Mouse (Mus musculus): ENCODE data around the gene Pank1.

Gene Pank1

GRCm38 (mm10) chr19:34879624-34880023 is 369 bp upstream of the Pank1 start:
- DNase-seq (ENCODE audit: low spot score): no peak

DNA sequence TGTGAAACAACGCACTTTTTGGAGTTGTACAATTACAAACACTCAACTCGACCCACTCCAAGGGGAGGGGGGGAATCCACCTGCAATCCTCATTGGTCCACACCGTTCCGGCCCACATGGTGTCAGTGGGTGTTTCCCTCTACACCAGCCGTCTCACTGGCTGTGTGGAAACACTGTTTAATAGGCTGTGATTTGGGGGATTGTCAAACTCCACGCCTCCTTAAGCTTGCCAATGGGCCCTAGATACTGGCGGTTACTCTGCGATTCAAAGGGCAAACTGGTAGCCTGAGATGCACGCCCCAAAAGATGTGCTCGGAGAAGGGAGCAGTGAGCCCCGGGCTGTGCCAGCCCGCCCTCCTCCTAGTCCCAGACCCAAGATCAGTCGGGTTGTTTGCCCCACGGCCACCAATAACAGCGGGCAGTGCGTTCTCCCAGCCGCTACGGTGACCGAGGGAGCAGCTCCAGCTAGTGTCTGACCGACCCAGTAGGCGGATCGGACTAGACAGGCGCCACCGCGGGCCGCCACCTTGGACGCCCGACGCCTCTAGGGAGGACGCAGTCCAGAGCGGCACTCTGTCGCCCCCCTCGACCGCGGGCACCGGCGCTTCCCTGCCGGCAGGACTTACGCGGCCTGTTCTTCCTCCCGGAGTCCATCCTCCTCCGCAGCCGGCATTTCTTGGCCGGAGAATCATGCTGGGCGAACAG is 1.2 kb downstream of the Pank1 start:
- peak; percentile 80 for DNase-seq (ENCODE audit: low spot score)

DNA sequence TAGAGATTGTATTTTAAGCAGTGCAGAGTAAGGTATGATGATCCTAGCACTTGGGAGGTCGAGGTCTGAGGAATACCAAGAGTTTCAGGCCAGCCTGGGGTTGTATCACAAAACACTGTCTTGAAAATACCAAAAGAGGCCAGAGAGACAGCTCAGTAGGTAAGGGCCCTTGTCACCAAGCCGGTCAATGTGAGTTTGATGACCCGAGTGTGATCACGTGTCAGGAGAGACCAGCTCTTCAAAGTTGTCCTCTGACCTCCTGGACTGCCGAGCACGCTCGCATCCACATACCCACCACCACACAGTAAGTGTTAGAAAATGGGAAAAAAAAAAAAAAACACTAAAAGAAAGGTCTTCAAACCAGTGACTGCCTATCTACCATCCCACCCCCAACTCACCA is 2.6 kb downstream of the Pank1 start:
- DNase-seq (ENCODE audit: low spot score): no peak

GRCm38 (mm10) chr19:34869375-34869774 is 9.9 kb downstream of the Pank1 start:
- DNase-seq (ENCODE audit: low spot score): no peak

GRCm38 (mm10) chr19:34868093-34868741 is 11.0 kb downstream of the Pank1 start:
- DNase-seq (ENCODE audit: low spot score): no peak

GRCm38 (mm10) chr19:34863737-34864136 is 15.5 kb downstream of the Pank1 start:
- no peak for DNase-seq (ENCODE audit: low spot score)

- DNase-seq (ENCODE audit: low spot score): no peak
These were observed 23.1 kb downstream of the Pank1 start for GRCm38 (mm10) chr19:34856021-34856651.

DNA sequence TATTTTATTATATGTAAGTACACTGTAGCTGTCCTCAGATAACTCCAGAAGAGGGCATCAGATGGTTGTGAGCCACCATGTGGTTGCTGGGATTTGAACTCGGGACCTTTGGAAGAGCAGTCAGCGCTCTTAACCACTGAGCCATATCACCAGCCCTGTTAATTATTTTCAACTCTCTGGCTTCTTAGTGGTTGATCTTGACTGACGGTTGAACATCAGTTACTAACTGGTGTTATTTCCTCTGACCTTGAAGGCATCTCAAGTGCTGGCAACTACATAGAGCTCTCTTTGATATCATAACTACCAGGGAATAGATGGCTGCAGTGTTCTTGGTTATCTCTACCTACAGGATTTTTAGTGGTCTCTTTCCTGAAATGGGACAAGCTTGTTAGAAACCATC is 28.1 kb downstream of the Pank1 start:
- no peak for DNase-seq (ENCODE audit: low spot score)

DNA sequence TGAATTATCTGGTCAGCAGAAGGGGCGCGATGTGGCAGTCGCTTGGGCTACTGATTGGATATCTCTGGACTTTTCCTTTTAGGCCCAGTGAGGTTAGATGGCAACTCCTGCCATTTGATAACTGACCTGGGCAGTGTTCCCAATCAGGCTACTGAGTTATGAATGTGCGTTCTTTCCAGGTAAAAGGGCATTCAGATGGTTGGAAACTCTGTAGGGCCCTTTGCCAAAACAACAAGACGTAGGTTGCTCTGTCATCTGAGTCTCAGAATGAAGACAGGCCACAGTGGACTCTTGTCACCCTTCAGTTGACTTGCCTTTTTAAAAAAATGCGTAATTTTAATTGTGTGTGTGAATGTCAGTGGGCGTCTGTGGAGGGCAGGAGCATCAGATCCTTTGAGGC is 29.8 kb downstream of the Pank1 start:
- no peak for DNase-seq (ENCODE audit: low spot score)

GRCm38 (mm10) chr19:34848164-34848563 is 31.1 kb downstream of the Pank1 start:
- DNase-seq (ENCODE audit: low spot score): no peak

DNA sequence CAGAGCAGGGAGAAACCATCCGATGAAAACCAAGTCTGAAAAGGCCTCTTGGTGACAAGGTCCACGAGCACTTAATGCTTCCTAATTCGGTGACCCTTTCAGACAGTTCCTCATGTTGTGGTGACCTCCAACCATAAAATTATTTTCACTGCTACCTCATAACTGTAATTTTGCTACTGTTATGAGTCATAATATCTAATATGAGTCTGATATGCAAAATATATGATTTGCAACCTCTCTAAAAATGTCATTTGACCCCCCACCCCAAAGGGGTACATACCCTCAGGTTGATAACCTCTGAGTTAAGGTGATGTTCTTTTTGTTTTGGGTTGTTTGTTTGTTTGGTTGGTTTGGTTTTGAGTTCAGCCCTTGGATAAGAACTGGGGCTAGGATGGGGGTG is 32.2 kb downstream of the Pank1 start:
- DNase-seq (ENCODE audit: low spot score): no peak

- DNase-seq (ENCODE audit: low spot score): no peak
These were observed 32.7 kb downstream of the Pank1 start for GRCm38 (mm10) chr19:34846508-34847038.

- DNase-seq (ENCODE audit: low spot score): no peak
These were observed 33.2 kb downstream of the Pank1 start for GRCm38 (mm10) chr19:34846005-34846404.

DNA sequence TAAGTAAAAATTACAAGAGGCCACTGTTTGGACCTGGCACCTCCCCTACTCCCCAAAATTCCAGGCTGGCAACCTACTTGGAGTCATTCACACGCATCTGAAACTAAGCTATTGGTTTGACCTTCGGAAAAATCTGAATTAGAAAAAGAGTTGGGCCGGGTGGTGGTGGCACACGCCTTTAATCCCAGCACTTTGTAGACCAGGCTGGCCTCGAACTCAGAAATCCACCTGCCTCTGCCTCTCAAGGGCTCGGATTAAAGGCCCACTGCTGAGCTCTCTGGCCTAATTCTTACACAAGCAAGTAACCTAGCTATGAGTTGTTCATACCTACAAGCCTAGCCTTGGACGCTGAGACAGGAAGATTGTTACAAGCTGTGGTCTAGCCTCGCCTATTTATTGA is 33.9 kb downstream of the Pank1 start:
- no peak for DNase-seq (ENCODE audit: low spot score)

- no peak for DNase-seq (ENCODE audit: low spot score)
These were observed 34.5 kb downstream of the Pank1 start for GRCm38 (mm10) chr19:34844760-34845159.

DNA sequence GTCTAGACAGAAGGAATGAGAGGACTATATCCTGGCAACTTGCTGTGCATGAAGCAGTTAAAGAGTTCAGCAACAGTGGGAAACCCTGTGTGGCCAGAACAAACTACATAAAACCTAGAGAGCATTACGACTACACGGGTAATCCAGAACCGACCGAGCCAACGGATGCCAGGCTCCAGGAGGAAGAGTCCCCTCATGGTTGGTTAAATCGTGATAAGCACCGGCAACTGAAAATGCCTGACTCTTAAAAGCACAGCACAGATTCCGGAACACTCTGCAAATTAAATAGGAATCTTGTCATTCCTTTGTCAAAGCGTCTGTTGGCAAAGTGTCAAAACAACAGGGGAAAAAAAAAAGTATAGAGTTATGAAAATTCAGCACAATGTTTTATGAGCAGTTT is 35.2 kb downstream of the Pank1 start:
- DNase-seq (ENCODE audit: low spot score): no peak

DNA sequence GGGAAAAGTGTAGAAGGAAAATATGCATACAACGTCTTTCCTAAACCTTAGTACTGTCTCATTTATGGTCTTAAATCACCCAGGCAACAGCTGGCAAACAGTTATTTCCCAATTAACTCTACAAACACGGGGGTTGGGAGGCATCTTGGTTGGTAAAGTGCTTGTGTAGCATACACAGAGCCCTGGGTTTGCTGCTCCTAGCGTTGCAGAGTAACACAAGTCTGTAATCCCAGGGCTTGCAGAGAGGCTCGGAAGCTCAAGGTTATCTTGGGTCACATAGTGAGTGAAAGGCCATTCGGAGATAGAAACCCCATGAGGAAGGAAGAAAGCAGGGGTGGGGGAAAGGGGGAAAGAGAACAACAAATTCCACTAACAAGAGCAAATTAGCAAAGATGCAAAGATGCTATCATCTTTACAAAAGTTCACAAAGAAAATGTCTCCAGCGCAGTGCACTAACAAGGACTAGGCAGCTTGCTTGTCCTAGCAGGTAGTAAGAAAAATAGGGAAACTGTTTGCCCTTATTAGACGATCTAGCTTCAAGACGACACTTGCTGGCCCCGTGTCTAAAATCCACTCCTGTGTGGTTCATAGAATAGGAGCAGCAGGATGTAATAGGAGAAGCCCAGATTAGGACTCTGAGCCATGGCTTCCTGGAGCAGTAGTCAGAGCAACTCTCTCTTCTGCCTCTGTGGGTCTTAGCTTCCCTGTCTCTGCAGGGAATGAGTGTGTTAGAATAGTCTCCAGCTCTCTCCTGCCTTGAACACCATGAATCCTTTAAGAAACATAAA is 37.3 kb downstream of the Pank1 start:
- no peak for DNase-seq (ENCODE audit: low spot score)

DNA sequence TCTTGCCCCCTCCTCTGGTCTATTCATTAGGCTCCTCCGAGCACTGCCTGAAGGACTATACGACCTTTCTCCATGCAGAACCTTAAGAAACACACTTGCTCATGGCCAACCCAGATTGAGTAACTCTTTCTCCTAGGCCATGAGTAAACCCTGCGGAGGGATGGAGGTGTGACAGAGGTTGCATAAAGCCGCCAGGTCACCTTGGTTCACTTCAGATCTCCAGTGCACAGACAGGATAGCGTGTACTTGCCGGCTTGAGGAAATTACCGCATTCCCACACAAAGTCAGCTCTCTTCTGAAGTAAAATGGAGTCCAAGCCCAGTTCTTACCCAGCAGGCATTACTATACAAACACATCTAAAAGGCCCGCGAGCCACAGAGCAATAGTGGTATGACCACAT is 40.6 kb downstream of the Pank1 start:
- no peak for DNase-seq (ENCODE audit: low spot score)

DNA sequence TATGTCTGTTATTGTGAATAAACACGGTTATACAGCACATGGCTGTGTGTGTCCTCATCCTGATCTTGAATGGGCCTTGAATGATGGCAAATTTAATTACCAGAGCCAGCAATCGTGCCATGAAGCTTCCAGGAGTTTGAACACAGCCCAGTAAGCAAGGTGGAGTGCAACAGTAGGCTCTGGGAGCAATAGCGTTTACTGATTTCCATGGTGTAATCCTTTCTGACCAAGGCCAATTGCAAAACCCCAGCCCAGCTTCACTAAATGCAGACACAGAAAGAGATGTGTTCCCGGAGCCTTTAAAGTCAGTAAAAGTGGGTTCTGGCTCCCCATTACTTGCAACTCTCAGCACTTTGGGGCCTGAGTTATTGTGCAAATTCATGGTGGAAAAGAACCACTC is 47.6 kb downstream of the Pank1 start:
- DNase-seq (ENCODE audit: low spot score): no peak

DNA sequence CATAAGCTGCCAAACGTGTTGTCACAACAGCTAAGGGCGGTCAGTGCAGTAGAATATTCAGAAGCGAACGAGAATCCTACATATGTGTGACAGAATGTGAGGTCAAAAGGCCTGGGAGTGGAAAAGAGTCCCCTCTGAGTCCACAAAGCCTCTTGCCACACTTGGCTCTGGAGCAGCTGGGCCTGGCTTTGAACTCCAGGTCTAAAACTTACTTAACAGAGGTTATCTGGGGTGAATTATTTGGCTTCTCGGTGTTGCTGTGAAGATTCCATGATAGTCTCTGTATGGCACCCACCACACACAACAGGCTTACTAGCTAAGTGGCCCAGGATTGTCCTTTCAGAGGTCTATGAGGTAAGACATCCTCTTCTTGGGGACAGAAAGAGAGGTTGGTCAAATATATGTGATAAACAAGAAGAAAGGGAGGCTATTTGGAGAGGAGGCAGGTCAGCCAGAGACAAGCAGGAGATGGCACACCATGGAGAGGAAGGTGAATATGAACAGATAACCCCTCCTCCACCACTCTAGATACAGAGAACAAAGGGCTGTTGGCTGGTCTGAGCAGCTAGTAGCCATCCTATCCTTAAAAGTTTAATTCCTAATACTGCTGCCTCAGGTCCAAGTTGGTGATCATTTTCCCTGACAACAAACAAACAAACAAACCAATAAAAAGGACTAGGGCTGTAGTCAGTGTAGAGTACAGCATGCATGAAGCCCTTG is 51.2 kb downstream of the Pank1 start:
- no peak for DNase-seq (ENCODE audit: low spot score)

DNA sequence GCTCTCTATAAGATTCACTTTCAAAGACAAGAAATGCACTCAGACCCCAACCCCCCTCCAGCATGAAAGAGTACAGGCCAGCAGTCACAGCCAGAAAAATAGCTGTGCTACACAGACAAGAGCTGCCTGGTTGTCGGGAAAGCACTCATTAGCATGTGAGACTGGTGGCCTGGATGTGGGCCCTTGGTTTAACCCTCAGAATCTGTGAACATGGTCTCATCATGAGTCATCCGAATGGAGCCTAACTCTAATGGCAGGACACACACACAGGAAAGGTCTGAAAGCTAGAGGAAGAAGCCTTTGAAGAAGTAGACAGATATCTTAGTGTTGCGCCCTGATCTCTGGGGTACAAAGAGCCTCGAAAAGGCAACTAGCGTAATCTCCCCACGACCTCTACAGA is 51.8 kb downstream of the Pank1 start:
- no peak for DNase-seq (ENCODE audit: low spot score)
